Mouse (Mus musculus) CH12.LX (cell line): ENCODE data around the gene Sema3g. TPM values are rescaled to one million over a fixed set of nuclear protein-coding genes. Genes with fewer than 3 reads are reported as not detected.
A peak's percentile ranks its signal among the peaks of the same experiment; 100 is the strongest.

Experiments
- DNase-seq: peaks from one replicate; pipeline ENCODE4 v3.0.0-alpha.2; 2013; ENCODE audit errors: extremely low read depth
- H3K27ac ChIP-seq: 2 replicates; pipeline ENCODE4 v1.5.1; 2012; ENCODE audit warnings: low read depth, mild to moderate bottlenecking, control low read depth, moderate library complexity; ENCODE audit not compliant: insufficient read depth
- H3K27me3 ChIP-seq: replicated peaks from 2 replicates; pipeline ENCODE3; 2012; ENCODE audit warnings: inconsistent platforms
- H3K36me3 ChIP-seq, 2 experiments: replicated peaks in 1 of 2; 2 replicates each; pipeline versions ENCODE3 to v1.6.1; 2012; ENCODE audit warnings: inconsistent platforms in 1 of 2, low read length in 1 of 2, mild to moderate bottlenecking in 1 of 2, mixed read lengths in 1 of 2, moderate library complexity in 1 of 2; ENCODE audit not compliant: control insufficient read depth in 1 of 2, insufficient read depth in 1 of 2
- H3K4me1 ChIP-seq, 2 experiments: 2 replicates each; pipeline ENCODE4 v1.6.1; 2012; ENCODE audit warnings: inconsistent platforms in 1 of 2, moderate library complexity in 1 of 2; ENCODE audit not compliant: insufficient read depth in 2 of 2, control insufficient read depth in 1 of 2
- H3K4me2 ChIP-seq: 2 replicates; pipeline ENCODE4 v1.6.1; 2012; ENCODE audit warnings: low read depth, mild to moderate bottlenecking, control low read depth; ENCODE audit not compliant: poor library complexity, insufficient read depth, severe bottlenecking
- H3K4me3 ChIP-seq, 3 experiments: fragments of 150-350 bp in 1 of 3; sonication (generic) in 1 of 3; replicated peaks in 1 of 3; 2 replicates each; pipeline versions ENCODE3 to v1.5.1; 2011 to 2012; ENCODE audit warnings: low read depth in 2 of 3, low read length in 2 of 3, mild to moderate bottlenecking in 2 of 3, moderate library complexity in 2 of 3, control low read depth in 1 of 3, improper control_type of control experiment in 1 of 3, inconsistent platforms in 1 of 3, mixed read lengths in 1 of 3; ENCODE audit not compliant: poor library complexity in 1 of 3
- H3K79me2 ChIP-seq: replicated peaks from 2 replicates; pipeline ENCODE4 v1.6.1; 2012; ENCODE audit warnings: mild to moderate bottlenecking, moderate library complexity; ENCODE audit not compliant: control insufficient read depth, poor library complexity, insufficient read depth, severe bottlenecking; ENCODE audit errors: extremely low read depth
- H3K9ac ChIP-seq: 2 replicates; pipeline ENCODE4 v1.6.1; 2012; ENCODE audit warnings: low read depth, mild to moderate bottlenecking, control low read depth, moderate library complexity; ENCODE audit not compliant: insufficient read depth
- H3K9me3 ChIP-seq: replicated peaks from 2 replicates; pipeline ENCODE3; 2012; ENCODE audit warnings: low read length, inconsistent platforms, mixed read lengths
- BHLHE40 ChIP-seq: IDR thresholded peaks from 2 replicates; pipeline ENCODE4 v1.6.1; 2011; ENCODE audit warnings: mild to moderate bottlenecking, low read depth, low read length, improper control_type of control experiment
- CTCF ChIP-seq, 2 experiments: IDR thresholded peaks in 1 of 2; conservative IDR thresholded peaks in 1 of 2; 2 replicates each; pipeline ENCODE4 v1.5.1; 2011 to 2012; ENCODE audit warnings: low read depth in 2 of 2, low read length in 2 of 2, improper control_type of control experiment in 1 of 2, inconsistent platforms in 1 of 2, mild to moderate bottlenecking in 1 of 2, moderate library complexity in 1 of 2
- E2F4 ChIP-seq: IDR thresholded peaks from 2 replicates; pipeline ENCODE4 v1.6.1; 2011; ENCODE audit warnings: low read depth, low read length, improper control_type of control experiment; ENCODE audit not compliant: insufficient replicate concordance
- ELF1 ChIP-seq: IDR thresholded peaks from 2 replicates; pipeline ENCODE4 v1.6.1; 2014; ENCODE audit warnings: low read depth, mild to moderate bottlenecking, inconsistent platforms, low read length, improper control_type of control experiment
- EP300 ChIP-seq: IDR thresholded peaks from 2 replicates; pipeline ENCODE4 v1.6.1; 2011; ENCODE audit warnings: low read length, improper control_type of control experiment
- HCFC1 ChIP-seq: IDR thresholded peaks from 2 replicates; pipeline ENCODE4 v1.6.1; 2012; ENCODE audit warnings: low read depth, mild to moderate bottlenecking, inconsistent platforms, low read length, improper control_type of control experiment
- IRF4 ChIP-seq: IDR thresholded peaks from 2 replicates; pipeline ENCODE4 v1.6.1; 2014; ENCODE audit warnings: low read depth, mild to moderate bottlenecking, inconsistent platforms, low read length, improper control_type of control experiment
- JUN ChIP-seq: IDR thresholded peaks from 2 replicates; pipeline ENCODE4 v1.6.1; 2011; ENCODE audit warnings: low read depth, mild to moderate bottlenecking, low read length, improper control_type of control experiment, moderate library complexity; ENCODE audit not compliant: insufficient read depth
- JUND ChIP-seq: conservative IDR thresholded peaks from 2 replicates; pipeline ENCODE4 v1.6.1; 2011; ENCODE audit warnings: low read depth, low read length, improper control_type of control experiment
- KAT2A ChIP-seq: IDR thresholded peaks from 2 replicates; pipeline ENCODE4 v1.6.1; 2012; ENCODE audit warnings: low read length, improper control_type of control experiment, inconsistent platforms; ENCODE audit not compliant: insufficient replicate concordance
- MAX ChIP-seq: IDR thresholded peaks from 2 replicates; pipeline ENCODE4 v1.6.1; 2011; ENCODE audit warnings: low read length, improper control_type of control experiment
- MAZ ChIP-seq: IDR thresholded peaks from 2 replicates; pipeline ENCODE4 v1.6.1; 2012; ENCODE audit warnings: low read depth, mild to moderate bottlenecking, inconsistent platforms, low read length, improper control_type of control experiment, moderate library complexity
- MXI1 ChIP-seq: IDR thresholded peaks from 2 replicates; pipeline ENCODE4 v1.6.1; 2011; ENCODE audit warnings: mild to moderate bottlenecking, low read depth, low read length, improper control_type of control experiment
- MYC ChIP-seq: IDR thresholded peaks from 2 replicates; pipeline ENCODE4 v1.6.1; 2011; ENCODE audit warnings: low read depth, mild to moderate bottlenecking, improper control_type of control experiment, low read length
- NELFE ChIP-seq: IDR thresholded peaks from 2 replicates; pipeline ENCODE4 v1.6.1; 2011; ENCODE audit warnings: low read depth, low read length, improper control_type of control experiment
- NRF1 ChIP-seq: IDR thresholded peaks from 2 replicates; pipeline ENCODE4 v1.6.1; 2014; ENCODE audit warnings: low read depth, mild to moderate bottlenecking, inconsistent platforms, low read length, improper control_type of control experiment, moderate library complexity
- PAX5 ChIP-seq: IDR thresholded peaks from 2 replicates; pipeline ENCODE4 v1.6.1; 2012; ENCODE audit warnings: low read length, inconsistent platforms, mixed read lengths
- POLR2A ChIP-seq: IDR thresholded peaks from 2 replicates; pipeline ENCODE4 v1.6.1; 2011; ENCODE audit warnings: low read depth, mild to moderate bottlenecking, improper control_type of control experiment, low read length
- POLR2AphosphoS2 ChIP-seq: IDR thresholded peaks from 2 replicates; pipeline ENCODE4 v1.6.1; 2011; ENCODE audit warnings: low read depth, low read length, improper control_type of control experiment
- RAD21 ChIP-seq: IDR thresholded peaks from 2 replicates; pipeline ENCODE4 v1.6.1; 2011; ENCODE audit warnings: low read depth, mild to moderate bottlenecking, low read length, improper control_type of control experiment, moderate library complexity
- RCOR1 ChIP-seq: conservative IDR thresholded peaks from 2 replicates; pipeline ENCODE4 v1.6.1; 2012; ENCODE audit warnings: low read depth, mild to moderate bottlenecking, inconsistent platforms, low read length, improper control_type of control experiment
- SIN3A ChIP-seq: IDR thresholded peaks from 2 replicates; pipeline ENCODE4 v1.6.1; 2012; ENCODE audit warnings: low read length, improper control_type of control experiment, inconsistent platforms
- TBP ChIP-seq: conservative IDR thresholded peaks from 2 replicates; pipeline ENCODE4 v1.6.1; 2011; ENCODE audit warnings: low read depth, low read length, improper control_type of control experiment
- UBTF ChIP-seq: IDR thresholded peaks from 2 replicates; pipeline ENCODE4 v1.6.1; 2012; ENCODE audit warnings: low read depth, mild to moderate bottlenecking, inconsistent platforms, low read length, improper control_type of control experiment, moderate library complexity
- USF1 ChIP-seq: IDR thresholded peaks from 2 replicates; pipeline ENCODE4 v1.6.1; 2014; ENCODE audit warnings: low read depth, mild to moderate bottlenecking, inconsistent platforms, low read length, improper control_type of control experiment
- ZC3H11A ChIP-seq: IDR thresholded peaks from 2 replicates; pipeline ENCODE4 v1.6.1; 2012; ENCODE audit warnings: low read depth, mild to moderate bottlenecking, inconsistent platforms, low read length, improper control_type of control experiment
- ZMIZ1 ChIP-seq: IDR thresholded peaks from 2 replicates; pipeline ENCODE4 v1.6.1; 2012; ENCODE audit warnings: low read depth, mild to moderate bottlenecking, inconsistent platforms, low read length, improper control_type of control experiment
- dilution Hi-C: fragments of 300-500 bp; cut with MboI; formaldehyde crosslinking; loops from 2 replicates; pipeline ENCODE4 v1.14.3; 2020; ENCODE audit warnings: low sequenced_read_pairs; ENCODE audit not compliant: extremely low pct_unique_long_range_greater_than_20kb, extremely low pct_ligation_motif_present
- in situ Hi-C: fragments of 300-500 bp; cut with MboI; formaldehyde crosslinking; loops from 3 replicates; pipeline ENCODE4 v1.14.3; 2019; ENCODE audit warnings: low sequenced_read_pairs, low pct_ligation_motif_present, low pct_unique_long_range_greater_than_20kb, mixed read lengths
- polyA plus RNA-seq: library from polyadenylated mRNA; unstranded; fragments of >175 nt; gene quantifications from 2 replicates; pipeline ENCODE4 v1.2.1, GENCODE M21; 2012; ENCODE audit warnings: low read depth; ENCODE audit not compliant: insufficient read length
- total RNA-seq, 2 experiments: library from RNA; depleted of rRNA; stranded (reverse); fragments of 300-350 nt in 1 of 2; fragments of >200 nt in 1 of 2; gene quantifications; 2 replicates each; pipeline ENCODE4 v1.2.3; 2012 to 2014

Gene Sema3g
- total and polyA plus RNA-seq, 3 experiments, result 0.36 to 1.1 (median 0.94) TPM

- Histone ChIP-seq H3K27ac (no peak overlapping the region), H3K9ac (no peak overlapping the region), H3K4me1 (peaks cover 3 to 23% of the 10 kb centered on the region in 2 experiments), H3K4me2 (no peak overlapping the region), H3K9me3 (no peaks in the 10 kb centered on the region), H3K27me3 (no peaks in the 10 kb centered on the region), H3K36me3 (peaks cover 6 to 25% of the 10 kb centered on the region in 2 experiments), H3K79me2 (peaks cover 17% of the 10 kb centered on the region), H3K4me3 (no peak overlapping the region)
- TF ChIP-seq HCFC1, result no peak
- TF ChIP-seq ELF1, result no peak
- no peak for TF ChIP-seq MYC
- no peak for TF ChIP-seq MXI1
- no peak for TF ChIP-seq PAX5
- no peak for TF ChIP-seq E2F4
- no peak for TF ChIP-seq USF1
- no peak for TF ChIP-seq JUND
- TF ChIP-seq RAD21, result no peak
- TF ChIP-seq MAZ, result no peak
- TF ChIP-seq ZMIZ1, result no peak
- no peak for TF ChIP-seq CTCF (conservative IDR thresholded peaks at IDR 0.05 in 1 of 2, IDR thresholded peaks at IDR 0.05 in 1 of 2; ENCODE audit: low read depth in 2 of 2, low read length in 2 of 2)
- no peak for TF ChIP-seq ZC3H11A
- TF ChIP-seq POLR2A, result no peak
- no peak for TF ChIP-seq UBTF
- no peak for TF ChIP-seq RCOR1
- no peak for TF ChIP-seq NELFE
- TF ChIP-seq POLR2AphosphoS2, result no peak
- no peak for TF ChIP-seq TBP
- dilution Hi-C loops (no loop called here), in situ Hi-C loops (no loop called here)
- DNase-seq, result no peak
These were observed 30.7 kb downstream of the Sema3g start for GRCm38 (mm10) chr14:31248396-31248795.

GRCm38 (mm10) chr14:31250222-31251083 lies 32.8 kb downstream of the Sema3g start:
- peaks cover 25 to 44% of the 10 kb centered on the region in 2 experiments for H3K36me3 ChIP-seq
- H3K4me2 ChIP-seq, result peak overlapping the region; percentile 84
- H3K4me3 ChIP-seq, result peak overlapping the region; percentile 71 to 99 (median 74)
- dilution Hi-C loops (no loop called here), in situ Hi-C loops (loop anchor here (5.0 kb wide), 1 partner anchor 33 kb away; the partner anchor contains the start of genes Nisch and Sema3g)
- no peaks in the 10 kb centered on the region for H3K27me3 ChIP-seq
- TF ChIP-seq NRF1 (peak; percentile 72), MYC (no peak; the same call in 1 of the 2 replicates), JUN (no peak), ELF1 (peak; percentile 41; the same call in 1 of the 2 replicates), POLR2AphosphoS2 (no peak), BHLHE40 (no peak), UBTF (peak; percentile 89), IRF4 (peak; percentile 11; the same call in 1 of the 2 replicates), POLR2A (no peak), KAT2A (no peak), E2F4 (no peak), EP300 (no peak), TBP (peak; percentile 89), JUND (no peak), ZMIZ1 (no peak), SIN3A (no peak), MAX (no peak)
- H3K4me1 ChIP-seq, result peaks cover 3 to 23% of the 10 kb centered on the region in 2 experiments
- H3K9ac ChIP-seq, result peak overlapping the region; percentile 75
- H3K27ac ChIP-seq, result peak overlapping the region; percentile 96
- no peaks in the 10 kb centered on the region for H3K9me3 ChIP-seq
- peaks cover 17% of the 10 kb centered on the region for H3K79me2 ChIP-seq
- DNase-seq, result no peak
